Mouse (Mus musculus): ENCODE measurements around the gene Clip2.
A peak's percentile ranks its signal among the peaks of the same experiment; 100 is the strongest.

Gene Clip2

DNA sequence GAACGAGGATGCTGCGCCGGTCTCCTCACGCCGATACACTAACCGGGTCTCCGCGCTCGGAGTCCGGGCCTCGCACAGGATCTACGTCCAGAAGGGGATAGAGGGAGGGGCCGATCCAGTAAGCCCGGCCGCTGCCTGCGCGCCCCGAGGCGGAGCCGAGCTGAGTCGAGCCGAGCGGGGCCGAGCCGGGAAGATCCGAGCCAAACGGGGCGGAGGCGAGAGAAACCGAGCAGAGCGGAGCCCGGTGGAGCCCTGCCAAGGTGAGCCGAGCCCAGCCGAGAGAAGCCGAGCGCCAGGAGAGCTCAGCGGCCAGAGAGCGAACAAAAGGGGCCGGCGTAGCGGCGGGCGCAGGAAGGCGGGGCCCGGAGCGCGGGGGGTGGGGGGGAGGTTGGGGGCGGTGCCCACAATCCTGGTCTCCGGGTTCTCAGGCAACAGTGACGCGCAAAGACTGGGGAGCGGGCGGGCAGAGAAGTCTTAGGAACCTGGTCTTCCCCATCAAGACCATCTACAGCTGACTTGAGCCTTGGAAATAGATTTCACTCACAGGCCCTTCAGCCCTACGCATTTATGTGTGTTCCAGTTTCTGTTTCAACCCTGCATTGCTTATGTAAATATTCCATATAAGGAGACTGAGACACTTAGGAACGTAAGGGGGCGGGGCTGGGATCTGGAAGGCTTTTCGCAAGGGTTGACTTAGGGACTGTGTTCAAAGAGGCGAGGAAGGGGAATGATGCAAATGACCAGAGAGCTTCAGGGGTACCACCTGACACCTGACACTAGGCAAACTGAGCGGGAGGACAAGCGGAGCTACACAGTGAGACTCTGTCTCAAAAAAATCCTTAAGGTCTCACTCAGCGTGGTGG lies at the start of gene Clip2:
Gene Clip2 (minus strand): TSS at position 325 of the 863 bp plus-strand sequence.
- peak; percentile 100 for DNase-seq

DNA sequence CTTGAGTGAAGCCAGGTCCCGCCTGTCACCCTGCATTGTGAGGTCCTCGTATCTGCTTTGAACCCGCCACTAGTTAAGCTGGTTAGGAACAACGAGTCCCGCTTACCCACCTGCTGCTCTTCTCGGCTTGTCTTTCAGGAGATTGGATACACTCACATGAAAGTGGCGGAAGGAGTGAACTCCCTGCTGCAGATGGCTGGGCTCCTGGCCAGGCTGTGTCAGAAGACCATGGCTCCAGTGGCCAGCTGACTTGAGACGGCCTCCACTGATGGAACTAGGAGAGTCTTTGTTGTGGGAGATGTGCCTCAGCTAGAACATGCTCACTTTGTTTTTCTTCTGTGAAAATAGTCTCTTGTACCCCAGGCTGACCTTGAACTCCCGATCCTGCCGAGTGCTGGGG lies 45.5 kb upstream of the Clip2 start:
- peak; percentile 94 for DNase-seq

DNA sequence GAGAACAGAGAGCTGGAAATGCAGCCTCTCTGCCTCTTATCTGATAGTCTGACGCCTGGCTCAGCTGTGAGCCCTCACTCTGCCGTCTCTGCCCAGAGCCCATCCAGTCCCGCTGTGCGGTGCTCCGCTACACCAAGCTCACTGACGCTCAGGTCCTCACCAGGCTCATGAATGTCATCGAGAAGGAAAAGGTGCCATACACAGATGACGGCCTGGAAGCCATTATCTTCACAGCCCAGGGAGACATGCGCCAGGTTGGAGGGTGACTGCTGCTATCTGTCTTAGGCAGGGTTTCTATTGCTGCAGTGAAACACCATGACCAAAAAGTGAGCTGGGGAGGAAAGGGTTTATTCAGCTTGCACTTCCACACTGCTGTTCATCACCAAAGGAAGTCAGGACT lies 40.9 kb upstream of the Clip2 start:
- no peak for DNase-seq

DNA sequence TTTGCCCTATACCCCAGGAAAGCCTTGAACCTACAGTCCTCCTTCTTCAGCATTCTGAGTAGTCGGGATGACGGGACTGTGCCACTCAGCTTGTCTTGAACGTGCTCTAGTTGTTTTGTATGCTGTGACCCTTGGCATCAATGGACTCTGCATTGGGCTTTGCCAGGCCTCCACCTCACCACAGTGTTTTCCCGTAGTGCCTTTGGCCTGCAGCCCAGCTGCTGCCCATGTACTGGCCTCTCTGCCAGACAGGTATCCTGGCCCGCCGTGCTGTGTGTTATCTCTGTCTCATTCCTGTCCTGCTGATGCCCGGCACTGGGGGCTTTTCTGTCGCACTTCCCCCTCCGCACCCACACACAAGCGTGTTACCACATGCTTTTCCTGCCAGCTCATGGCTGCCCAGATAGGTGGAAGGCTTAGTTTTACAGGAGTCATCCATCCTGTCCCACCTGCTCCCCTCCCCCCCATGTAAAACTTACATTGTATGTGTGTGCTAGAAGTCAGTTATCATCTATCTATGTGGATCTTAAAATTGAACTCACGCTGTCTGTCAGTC lies 39.9 kb upstream of the Clip2 start:
- DNase-seq: peak; percentile 92

GRCm38 (mm10) chr5:134589900-134590299 lies 37.7 kb upstream of the Clip2 start:
- no peak for DNase-seq

DNA sequence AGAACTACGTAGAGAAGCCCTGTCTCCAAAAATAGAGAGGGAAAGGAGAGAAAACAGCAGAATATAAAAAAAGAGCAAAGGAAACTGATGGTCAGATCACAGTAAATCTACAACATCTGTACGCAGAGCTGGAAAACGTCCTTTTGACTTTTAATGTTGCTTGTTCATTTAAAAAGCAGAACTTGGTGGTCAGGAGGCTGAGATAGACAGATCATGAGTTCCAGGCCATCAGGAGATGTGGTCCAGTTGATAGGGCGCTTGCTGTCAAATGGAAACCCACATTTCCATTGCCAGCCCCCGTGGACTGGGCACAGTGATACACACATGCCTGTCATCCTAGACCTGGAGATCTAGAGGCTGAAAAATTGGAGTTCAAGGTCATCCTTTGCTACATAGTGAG lies 32.6 kb upstream of the Clip2 start:
- DNase-seq: no peak

DNA sequence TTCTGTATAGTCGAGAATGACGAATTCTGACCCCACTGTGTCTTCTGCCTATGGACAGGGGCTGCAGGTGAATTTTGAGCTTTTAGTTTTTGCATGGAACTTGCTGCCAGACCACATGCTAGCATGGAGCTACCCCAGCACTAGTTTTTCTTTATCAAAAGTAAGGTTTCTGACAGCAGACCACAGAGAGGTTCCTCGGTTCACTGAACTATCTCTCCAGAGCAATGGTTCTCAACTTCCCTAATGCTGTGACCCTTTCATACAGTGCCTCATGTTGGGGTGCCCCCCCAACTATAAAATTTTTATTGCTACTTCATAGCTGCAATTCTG lies 31.6 kb upstream of the Clip2 start:
- no peak for DNase-seq

DNA sequence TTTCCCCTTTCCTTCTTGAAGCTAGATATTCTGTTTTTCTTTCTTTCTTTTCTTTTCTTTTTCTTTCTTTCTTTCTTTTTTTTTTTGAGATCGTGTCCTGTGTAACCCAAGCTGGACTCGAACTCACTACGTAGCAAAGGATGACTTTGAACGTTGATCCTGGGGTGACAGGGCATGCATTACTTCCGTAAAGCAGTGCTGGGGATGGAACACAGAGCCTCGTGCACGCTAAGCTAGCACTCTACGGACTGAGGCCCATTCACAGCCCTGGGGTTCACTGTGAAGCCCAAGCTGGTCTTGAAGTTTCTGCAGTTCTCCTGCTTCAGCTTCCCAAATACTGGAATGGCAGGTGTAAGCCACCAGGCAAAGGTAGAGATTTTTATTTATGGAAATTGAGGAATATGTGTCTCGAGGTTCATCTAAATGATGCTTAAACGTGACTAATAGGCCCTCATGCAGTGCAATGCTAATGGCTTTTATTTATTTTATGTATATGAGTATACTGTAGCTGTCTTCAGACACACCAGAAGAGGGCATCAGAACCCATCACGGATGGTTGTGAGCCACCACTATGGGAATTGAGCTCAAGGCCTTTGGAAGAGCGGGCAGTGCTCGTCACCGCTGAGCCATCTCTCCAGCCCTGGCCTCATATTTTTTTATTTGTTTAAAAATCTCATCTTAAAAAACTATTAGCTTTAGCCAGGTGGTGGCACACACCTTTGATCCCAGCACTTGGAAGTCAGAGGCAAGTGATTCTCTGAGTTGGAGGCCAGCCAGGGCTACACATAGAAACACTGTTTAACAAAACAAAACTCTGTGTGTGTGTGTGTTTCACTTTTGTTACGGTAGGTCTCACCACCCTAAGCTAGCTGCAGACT lies 31.0 kb upstream of the Clip2 start:
- DNase-seq: no peak

- peak; percentile 99 for DNase-seq
Observed at GRCm38 (mm10) chr5:134582221-134582907, 30.1 kb upstream of the Clip2 start.

DNA sequence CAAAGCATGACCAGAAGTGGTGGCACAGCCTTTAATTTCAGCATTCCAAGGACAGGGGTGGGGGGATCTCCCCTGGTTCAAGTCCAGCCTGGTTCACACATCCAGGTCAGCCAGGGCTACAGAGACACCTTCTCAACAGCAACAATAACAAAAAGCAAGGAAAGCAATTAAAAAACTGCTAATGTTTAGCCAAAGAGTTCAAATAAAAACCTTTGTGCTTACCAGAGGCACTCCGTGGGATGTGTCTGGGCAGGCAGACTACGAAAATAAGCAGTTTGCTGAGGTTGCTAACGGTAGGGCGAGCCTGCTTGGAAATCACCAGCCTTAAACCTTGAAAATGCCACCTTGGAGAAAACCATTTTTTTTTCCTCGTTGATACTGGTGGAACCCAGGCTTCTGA lies 28.9 kb upstream of the Clip2 start, which contains the start of gene Rfc2:
Gene Rfc2 (plus strand): TSS at position 221 of the 400 bp plus-strand sequence.
- DNase-seq: no peak

GRCm38 (mm10) chr5:134579135-134579534 lies 26.9 kb upstream of the Clip2 start:
- no peak for DNase-seq

DNA sequence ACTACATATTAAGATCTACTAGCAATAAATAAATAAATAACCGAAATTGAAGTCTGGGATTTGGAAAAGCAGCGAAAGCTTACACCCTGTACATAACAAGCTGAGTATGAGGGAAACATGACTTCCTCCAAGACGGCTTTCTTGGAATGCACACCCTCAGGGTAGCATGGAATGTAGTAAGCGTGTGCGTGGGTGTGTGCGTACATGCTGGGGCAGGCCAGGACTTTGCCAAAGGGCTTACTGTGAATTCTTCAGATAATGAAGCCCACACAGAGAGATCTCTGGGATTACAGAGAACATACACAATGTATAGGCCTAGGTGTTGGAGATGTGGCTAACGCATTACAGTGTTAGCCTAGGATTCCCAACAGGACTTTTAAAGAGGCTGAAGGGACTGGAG lies 25.3 kb upstream of the Clip2 start:
- DNase-seq: no peak

GRCm38 (mm10) chr5:134576517-134577220 lies 24.4 kb upstream of the Clip2 start:
- no peak for DNase-seq

GRCm38 (mm10) chr5:134575833-134576232 lies 23.6 kb upstream of the Clip2 start:
- no peak for DNase-seq

GRCm38 (mm10) chr5:134572508-134573214 lies 20.4 kb upstream of the Clip2 start:
- peak; percentile 97 for DNase-seq

DNA sequence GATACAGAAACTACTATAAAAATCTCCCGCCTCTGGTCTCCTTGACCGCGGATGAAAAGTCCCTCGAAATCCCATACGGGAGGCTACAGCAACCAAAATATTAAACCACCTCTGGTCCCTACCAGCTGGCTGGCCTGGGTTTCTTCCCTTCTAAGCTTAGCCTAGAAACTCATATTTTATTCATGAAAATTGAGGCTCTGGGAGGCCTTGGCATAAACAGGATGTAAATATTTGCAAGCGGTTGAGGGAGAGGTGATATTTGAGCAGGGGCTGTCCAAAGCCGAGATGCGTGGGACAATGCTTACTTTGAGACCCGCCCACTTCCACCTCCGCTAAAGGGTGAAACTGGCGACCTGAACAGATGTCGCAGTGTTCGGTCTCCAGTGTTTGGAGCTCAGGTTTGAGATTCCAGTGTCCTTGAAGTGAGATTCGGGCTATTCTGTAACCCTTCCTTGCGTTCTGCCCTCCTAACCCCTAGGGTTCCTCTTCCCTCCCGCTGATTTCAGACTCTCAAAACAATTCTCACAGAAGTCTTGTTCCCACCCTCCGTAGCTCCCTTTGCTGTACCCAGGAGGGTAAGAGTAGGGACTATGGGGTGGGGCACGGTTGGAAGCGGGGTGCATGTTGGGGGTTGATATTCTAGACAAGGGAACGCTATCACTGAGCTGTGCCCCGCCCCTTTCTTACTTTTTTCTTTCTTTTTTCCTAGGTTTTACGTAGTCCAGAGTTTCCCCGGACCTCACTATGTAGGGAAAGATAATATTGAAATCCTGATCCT lies 19.7 kb upstream of the Clip2 start:
- DNase-seq: peak; percentile 97

DNA sequence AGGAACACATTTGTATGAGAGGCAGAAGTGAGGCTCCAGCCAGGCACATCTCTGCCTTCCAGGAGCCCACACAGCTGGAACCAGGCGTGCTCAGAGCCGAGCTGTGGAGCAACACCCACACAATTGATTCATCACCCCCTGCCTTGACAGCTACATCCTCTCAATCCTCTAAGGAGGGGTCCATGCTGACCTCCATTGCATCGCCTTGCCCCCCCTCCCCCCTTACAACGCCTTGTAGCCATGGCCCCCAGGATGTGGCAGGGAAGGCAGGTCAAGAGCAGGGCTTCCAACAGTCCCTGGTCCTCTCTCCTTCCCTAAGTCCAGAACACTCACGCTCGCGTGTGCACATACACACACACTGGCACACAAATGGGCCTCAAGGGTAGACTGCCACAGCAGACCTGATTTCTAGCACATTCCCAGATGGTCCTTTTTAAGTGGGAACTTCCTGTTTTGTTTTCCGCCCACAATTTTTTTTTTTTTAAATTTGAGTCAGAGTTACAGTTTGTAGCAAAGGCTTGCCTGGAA lies 16.8 kb upstream of the Clip2 start:
- peak; percentile 96 for DNase-seq

GRCm38 (mm10) chr5:134568030-134568429 lies 15.8 kb upstream of the Clip2 start:
- no peak for DNase-seq

DNA sequence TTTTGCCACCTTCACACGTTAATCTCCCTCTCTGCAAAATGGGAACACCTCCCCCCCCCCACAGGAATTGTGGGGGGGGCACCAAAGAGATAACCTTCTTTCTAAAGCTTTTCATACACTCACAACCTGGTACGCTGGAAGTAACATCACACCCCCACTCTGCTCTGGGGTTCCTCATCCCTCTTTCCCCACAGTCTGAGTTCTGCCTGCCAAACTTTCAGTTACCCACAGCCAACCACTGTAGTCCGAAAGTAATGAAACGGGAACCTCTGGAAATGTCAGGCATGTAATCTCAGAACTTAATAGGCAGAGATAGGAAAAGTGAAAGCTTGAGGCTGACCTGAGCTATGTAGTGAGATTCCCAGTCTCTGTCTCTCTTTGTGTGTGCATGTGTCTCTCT lies 15.2 kb upstream of the Clip2 start:
- DNase-seq: no peak

- no peak for DNase-seq
Observed at GRCm38 (mm10) chr5:134565696-134566095, 13.5 kb upstream of the Clip2 start.

DNA sequence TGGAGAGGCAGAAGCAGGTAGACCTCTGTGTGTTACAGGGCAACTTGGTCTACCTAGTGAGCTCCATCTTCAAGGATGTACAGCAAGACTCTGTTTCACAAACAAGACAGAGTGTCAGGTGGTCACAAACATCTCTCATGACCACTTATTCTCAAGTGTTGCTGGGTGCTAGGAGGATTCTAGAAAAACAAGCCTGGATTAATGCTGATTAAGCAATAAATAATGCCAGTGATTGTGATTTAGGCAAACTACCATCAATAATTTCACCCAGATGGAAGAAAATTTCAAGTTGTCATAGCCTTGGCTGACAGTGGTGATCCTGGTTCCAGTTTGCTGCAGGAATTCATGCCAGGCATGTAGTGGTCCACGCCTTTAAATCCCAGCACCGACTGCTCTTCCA lies 12.0 kb upstream of the Clip2 start:
- no peak for DNase-seq

Measured in heart, adult 11 months (tissue).